Mouse (Mus musculus) lung, postnatal 0 days (tissue): ENCODE measurements around the gene Ubtf.

Source experiments
- CTCF ChIP-seq: IDR thresholded peaks from 2 replicates; pipeline ENCODE4 v1.5.1; 2016; ENCODE audit warnings: antibody characterized with exemption, mild to moderate bottlenecking
- EP300 ChIP-seq: IDR thresholded peaks from 2 replicates; pipeline ENCODE4 v1.6.1; 2016; ENCODE audit warnings: antibody characterized with exemption, mild to moderate bottlenecking, control low read depth

DNA sequence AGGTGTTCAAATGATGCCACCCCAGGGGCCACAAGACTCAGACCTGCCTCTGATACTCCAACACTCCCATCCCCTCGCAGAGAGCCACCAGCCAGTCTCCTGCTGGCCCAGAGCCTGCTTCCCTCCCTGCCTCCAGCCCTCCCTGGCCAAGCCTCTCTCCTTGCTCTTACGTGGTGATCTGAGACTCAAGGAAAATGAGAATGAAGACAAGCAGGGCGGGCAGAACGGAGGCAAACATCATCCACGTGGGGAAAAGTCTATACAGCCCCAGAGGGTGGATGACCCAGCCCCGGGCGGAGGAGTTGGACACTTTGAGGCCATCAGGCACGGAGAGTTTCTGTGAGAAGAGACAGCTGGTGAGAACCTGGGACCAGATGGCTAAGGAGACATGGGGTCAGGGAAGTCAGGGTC lies 33.5 kb upstream of the Ubtf start:
- TF ChIP-seq CTCF (no peak), EP300 (no peak)
